Mouse (Mus musculus) hindbrain, postnatal 0 days (tissue): ENCODE measurements at regions not wholly inside any gene's neighbourhood (a gene's known extent, or its start where the extent isn't known, plus 50 kb on each side); places are given as distances from the start of the nearest gene placed in this dataset.
A peak's percentile ranks its signal among the peaks of the same experiment; 100 is the strongest.

Experiments used
- ATAC-seq: fragments of 200-750 bp; cut with Nextera tagmentation; 2 replicates; pipeline ENCODE4 v1.8.0; 2017; ENCODE audit warnings: mild to moderate bottlenecking, moderate TSS enrichment, moderate library complexity
- DNase-seq: peaks from one replicate; pipeline ENCODE4 v3.0.0-alpha.2; 2015; ENCODE audit warnings: low spot score
- H3K27ac ChIP-seq: fragments of 300-500 bp; sonication (generic); 2 replicates; pipeline ENCODE4 v1.5.1; 2014; ENCODE audit warnings: mild to moderate bottlenecking
- H3K27me3 ChIP-seq: fragments of 300-500 bp; sonication (generic); 2 replicates; pipeline ENCODE4 v1.6.1; 2014; ENCODE audit warnings: low read length, mixed read lengths; ENCODE audit not compliant: insufficient read depth
- H3K36me3 ChIP-seq: fragments of 300-500 bp; sonication (generic); 2 replicates; pipeline ENCODE4 v1.6.1; 2014; ENCODE audit warnings: low read length, mixed read lengths; ENCODE audit not compliant: insufficient read depth
- H3K4me1 ChIP-seq: fragments of 300-500 bp; sonication (generic); 2 replicates; pipeline ENCODE4 v1.6.1; 2014; ENCODE audit warnings: antibody characterized with exemption, low read length, mixed read lengths; ENCODE audit not compliant: insufficient read depth
- H3K4me2 ChIP-seq: fragments of 300-500 bp; sonication (generic); 2 replicates; pipeline ENCODE4 v1.6.1; 2014; ENCODE audit warnings: low read depth, mild to moderate bottlenecking, low read length, moderate library complexity, mixed read lengths
- H3K4me3 ChIP-seq: fragments of 300-500 bp; sonication (generic); 2 replicates; pipeline ENCODE4 v1.5.1; 2014; ENCODE audit warnings: low read length
- H3K9ac ChIP-seq: fragments of 300-500 bp; sonication (generic); replicated peaks from 2 replicates; pipeline ENCODE4 v1.6.1; 2014; ENCODE audit warnings: mild to moderate bottlenecking, low read length, moderate library complexity, mixed read lengths
- H3K9me3 ChIP-seq: fragments of 300-500 bp; sonication (generic); 2 replicates; pipeline ENCODE4 v1.6.1; 2016; ENCODE audit warnings: low read length, mixed read lengths
- CTCF ChIP-seq: IDR thresholded peaks from 2 replicates; pipeline ENCODE4 v1.5.1; 2016; ENCODE audit warnings: antibody characterized with exemption, control low read depth, low read depth
- WGBS: fragments of 180-500 bp; shearing (Covaris S2); extraction: QIAGEN DNeasy Blood & Tissue Kit; methylation state at CpG from one replicate; pipeline ENCODE4 v1.1.7; 2014; 5-methylcytosine and 5-hydroxymethylcytosine counted together

GRCm38 (mm10) chr11:39588641-39589385 lies 1106.2 kb downstream of the Mat2b start:
- whole genome bisulfite sequencing: 9% methylated on average over 15 of the region's 15 CpGs

GRCm38 (mm10) chr11:39558287-39558686 lies 1136.7 kb downstream of the Mat2b start:
- Histone ChIP-seq H3K4me3 (no peak overlapping the region), H3K27ac (no peak overlapping the region), H3K4me2 (no peak overlapping the region), H3K9ac (no peak overlapping the region), H3K4me1 (no peaks in the 10 kb centered on the region), H3K27me3 (no peaks in the 10 kb centered on the region), H3K36me3 (no peaks in the 10 kb centered on the region), H3K9me3 (no peaks in the 10 kb centered on the region)
- TF ChIP-seq CTCF: no peak
- ATAC-seq (no peak), DNase-seq (peak; percentile 18)
- 31% methylated on average over 3 of the region's 3 CpGs for WGBS

More at GRCm38 (mm10) chr11:39588641-39589385, 1106.2 kb downstream of the Mat2b start:
- no peaks in the 10 kb centered on the region for H3K4me1 ChIP-seq
- H3K36me3 ChIP-seq: no peaks in the 10 kb centered on the region
- ATAC-seq (peak; percentile 71), DNase-seq (peak; percentile 93)
- H3K4me2 ChIP-seq: peak overlapping the region; percentile 58
- no peak overlapping the region for H3K27ac ChIP-seq
- H3K9ac ChIP-seq: peak overlapping the region; percentile 40; the same call in 1 of the 2 replicates
- H3K9me3 ChIP-seq: no peaks in the 10 kb centered on the region
- peak overlapping the region; percentile 26 for H3K4me3 ChIP-seq
- TF ChIP-seq CTCF: peak; percentile 87
- no peaks in the 10 kb centered on the region for H3K27me3 ChIP-seq

GRCm38 (mm10) chr11:39550066-39550465 lies 1144.9 kb downstream of the Mat2b start:
- ATAC-seq: no peak
- H3K9me3 ChIP-seq: no peaks in the 10 kb centered on the region
- H3K27me3 ChIP-seq: no peaks in the 10 kb centered on the region
- TF ChIP-seq CTCF: no peak
- DNase-seq: no peak
- H3K36me3 ChIP-seq: no peaks in the 10 kb centered on the region
- no peak overlapping the region for H3K27ac ChIP-seq
- no peaks in the 10 kb centered on the region for H3K4me1 ChIP-seq
- no peak overlapping the region for H3K4me3 ChIP-seq
- H3K9ac ChIP-seq: no peak overlapping the region
- 45% methylated on average over 3 of the region's 3 CpGs for WGBS
- no peak overlapping the region for H3K4me2 ChIP-seq

- H3K4me3 ChIP-seq: no peak overlapping the region
- WGBS: 47% methylated on average over 7 of the region's 7 CpGs
- no peaks in the 10 kb centered on the region for H3K27me3 ChIP-seq
- H3K9me3 ChIP-seq: no peaks in the 10 kb centered on the region
- H3K9ac ChIP-seq: no peak overlapping the region
- no peak overlapping the region for H3K27ac ChIP-seq
- no peaks in the 10 kb centered on the region for H3K4me1 ChIP-seq
- DNase-seq (peak; percentile 17), ATAC-seq (no peak)
- TF ChIP-seq CTCF: peak; percentile 42
- H3K4me2 ChIP-seq: no peak overlapping the region
- no peaks in the 10 kb centered on the region for H3K36me3 ChIP-seq
Measured at GRCm38 (mm10) chr11:39524866-39525649, 1169.9 kb downstream of the Mat2b start.

- no peaks in the 10 kb centered on the region for H3K27me3 ChIP-seq
- no peak overlapping the region for H3K9ac ChIP-seq
- H3K9me3 ChIP-seq: no peaks in the 10 kb centered on the region
- ATAC-seq (no peak), DNase-seq (peak; percentile 36)
- WGBS: 48% methylated on average over 4 of the region's 4 CpGs
- H3K36me3 ChIP-seq: no peaks in the 10 kb centered on the region
- no peak for TF ChIP-seq CTCF
- no peak overlapping the region for H3K4me2 ChIP-seq
- no peaks in the 10 kb centered on the region for H3K4me1 ChIP-seq
- no peak overlapping the region for H3K27ac ChIP-seq
- H3K4me3 ChIP-seq: no peak overlapping the region
Measured at GRCm38 (mm10) chr11:39495253-39495652, 1199.8 kb downstream of the Mat2b start.

GRCm38 (mm10) chr11:39477136-39477535 lies 1217.9 kb downstream of the Mat2b start:
- no peak for ATAC-seq
- H3K9me3 ChIP-seq: no peaks in the 10 kb centered on the region
- no peaks in the 10 kb centered on the region for H3K4me1 ChIP-seq
- 45% methylated on average over 8 of the region's 8 CpGs for WGBS
- H3K27ac ChIP-seq: no peak overlapping the region
- DNase-seq: no peak
- H3K36me3 ChIP-seq: no peaks in the 10 kb centered on the region
- H3K27me3 ChIP-seq: no peaks in the 10 kb centered on the region
- H3K4me3 ChIP-seq: no peak overlapping the region
- no peak overlapping the region for H3K4me2 ChIP-seq
- no peak for TF ChIP-seq CTCF
- H3K9ac ChIP-seq: no peak overlapping the region
